ENCODE assay signal across 9 mouse cellular contexts in the genomic region with DNA sequence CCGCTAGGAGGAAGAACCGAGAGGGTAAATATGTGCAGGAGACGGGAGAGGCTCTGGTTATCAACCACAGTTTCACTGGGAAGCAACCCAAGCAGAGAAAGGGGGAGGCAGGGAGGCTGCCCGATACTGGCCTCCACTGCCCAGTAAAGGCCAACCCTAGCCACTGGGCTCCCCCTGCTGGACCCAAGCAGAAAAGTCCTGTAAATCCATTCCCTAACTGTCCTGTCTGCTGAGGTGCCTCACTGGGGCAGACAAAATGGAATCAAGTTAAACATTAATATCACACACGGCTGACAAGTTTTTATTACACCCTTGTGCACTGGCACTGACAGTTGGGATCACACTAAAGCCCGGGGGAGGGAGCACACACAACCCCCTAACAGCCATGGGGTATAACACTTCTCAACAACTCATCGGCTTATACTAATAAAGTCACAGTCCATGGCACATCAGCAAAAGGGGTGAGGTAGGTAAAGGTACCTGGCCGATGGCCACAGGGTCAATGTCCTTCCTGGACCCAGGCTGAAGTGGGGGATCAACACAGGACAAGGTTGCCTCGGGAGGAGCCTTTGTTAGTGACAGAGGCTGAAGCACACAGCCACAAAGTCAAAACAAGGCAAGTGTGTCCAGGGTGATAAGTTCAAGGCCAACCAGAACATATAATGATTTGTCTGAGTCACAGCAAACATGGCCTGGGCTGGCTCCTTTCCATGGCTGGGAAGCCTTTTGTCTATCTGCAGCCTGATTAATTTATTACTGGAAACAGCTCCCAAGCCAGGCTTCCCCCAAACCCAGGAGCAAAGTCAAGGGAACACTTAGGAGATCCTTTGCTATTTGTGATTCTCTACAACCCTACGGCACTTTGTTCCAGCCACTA. TPM values are rescaled to one million over a fixed set of nuclear protein-coding genes. Genes with fewer than 3 reads are reported as not detected.
DNase-seq lines count a peak whose midpoint lies in the region; ATAC-seq and TF ChIP-seq lines count a peak whose summit lies in the region.
"Had no signal": no experiment of that assay in that cellular context is flagged by ENCODE, and none has a peak within 500 bp of the region (broad histone marks: within the 10 kb centered on the region; RNA-seq: fewer than 3 reads in every experiment).

No protein-coding gene starts in this region.

- 40% methylated on average over 10 of the region's 10 CpGs for WGBS in intestine, embryonic 14.5 days
- WGBS in liver, postnatal 0 days (ENCODE audit: insufficient replicate concordance) = 41% methylated on average over 10 of the region's 10 CpGs
- 12% methylated on average over 10 of the region's 10 CpGs for WGBS in small intestine, adult 2 months

- peak; percentile 19; the same call in 1 of the 2 replicates for TF ChIP-seq EP300 in liver, postnatal 0 days (IDR thresholded peaks at IDR 0.05; ENCODE audit: low read depth)

- H3K4me2 ChIP-seq in intestine, embryonic 14.5 days (ENCODE audit: low read length) = no peak overlapping the region
- peak overlapping the region; percentile 31 for H3K4me2 ChIP-seq in liver, postnatal 0 days (ENCODE audit: low read depth, low read length)

- 0 out of 2 replicates have a peak, but pooled peaks cover 6% of the 10 kb centered on the region for H3K36me3 ChIP-seq in intestine, embryonic 14.5 days (ENCODE audit: control insufficient read depth, insufficient read depth, low read length)
- peaks cover 42% of the 10 kb centered on the region for H3K36me3 ChIP-seq in liver, postnatal 0 days (replicated peaks; ENCODE audit: insufficient read depth, low read length)
- H3K36me3 ChIP-seq in small intestine, adult 2 months (ENCODE audit: control insufficient read depth, insufficient read depth, low read length) = peaks cover 56% of the 10 kb centered on the region

- peak; percentile 70 for ATAC-seq in intestine, embryonic 14.5 days (replicated peaks; ENCODE audit: low FRiP score, low TSS enrichment, low read depth)
- peak; percentile 75 for ATAC-seq in liver, postnatal 0 days

- H3K27ac ChIP-seq in embryonic fibroblast, embryonic 13.5 days (ENCODE audit: insufficient read depth, low read length) = no peak overlapping the region
- peak overlapping the region; percentile 77 for H3K27ac ChIP-seq in intestine, embryonic 14.5 days (ENCODE audit: low read depth)
- peak overlapping the region; percentile 90 for H3K27ac ChIP-seq in liver, postnatal 0 days (ENCODE audit: low read depth)
- peak overlapping the region; percentile 99 for H3K27ac ChIP-seq in small intestine, adult 2 months (ENCODE audit: insufficient read depth, low read depth, low read length)
- H3K27ac ChIP-seq: macrophage had no signal

- no peaks in the 10 kb centered on the region for H3K9me3 ChIP-seq in intestine, embryonic 14.5 days (ENCODE audit: control insufficient read depth, low read length)
- no peaks in the 10 kb centered on the region for H3K9me3 ChIP-seq in liver, postnatal 0 days (ENCODE audit: low read length)

- H3K9ac ChIP-seq in intestine, embryonic 14.5 days (ENCODE audit: low read length) = no peak overlapping the region
- H3K9ac ChIP-seq in liver, postnatal 0 days (replicated peaks) = peak overlapping the region; percentile 47

- H3K4me3 ChIP-seq in embryonic fibroblast, embryonic 13.5 days (ENCODE audit: insufficient read depth, low read length) = no peak overlapping the region
- no peak overlapping the region for H3K4me3 ChIP-seq in intestine, embryonic 14.5 days (ENCODE audit: low read depth, low read length)
- H3K4me3 ChIP-seq in liver, postnatal 0 days (ENCODE audit: low read depth, low read length) = no peak overlapping the region
- H3K4me3 ChIP-seq in small intestine, adult 2 months (ENCODE audit: low read depth, low read length) = no peak overlapping the region

- no peak for TF ChIP-seq POLR2A in embryonic fibroblast, embryonic 13.5 days (IDR thresholded peaks at IDR 0.05; ENCODE audit: low read depth, low read length)
- 0 out of 2 replicates have a peak, but pooled peaks have one; percentile 10 for TF ChIP-seq POLR2A in small intestine, adult 2 months (IDR thresholded peaks at IDR 0.05; ENCODE audit: low read depth, low read length)

- DNase-seq in heart, adult 11 months = peak; percentile 96
- DNase-seq in heart, postnatal 25 days (ENCODE audit: low spot score) = no peak
- DNase-seq in NIH3T3 (ENCODE audit: low read depth) = peak; percentile 91
- DNase-seq in intestine, embryonic 14.5 days (ENCODE audit: low spot score) = peak; percentile 73
- peak; percentile 84 for DNase-seq in liver, postnatal 0 days
- no peak for DNase-seq in frontal cortex, postnatal 25 days (ENCODE audit: low spot score in 2 of 2)

- peak; percentile 68 for TF ChIP-seq CTCF in embryonic fibroblast, embryonic 13.5 days (IDR thresholded peaks at IDR 0.05; ENCODE audit: borderline replicate concordance, insufficient read depth, low read length)
- peak; percentile 92 for TF ChIP-seq CTCF in liver, postnatal 0 days (IDR thresholded peaks at IDR 0.05; ENCODE audit: low read depth)
- TF ChIP-seq CTCF in small intestine, adult 2 months (IDR thresholded peaks at IDR 0.05; ENCODE audit: extremely low read depth, insufficient read length, insufficient replicate concordance, low read depth, low read length) = peak; percentile 82

- no peaks in the 10 kb centered on the region for H3K27me3 ChIP-seq in intestine, embryonic 14.5 days (replicated peaks; ENCODE audit: control insufficient read depth, insufficient read depth, low read length)
- no peaks in the 10 kb centered on the region for H3K27me3 ChIP-seq in liver, postnatal 0 days (ENCODE audit: insufficient read depth, low read length)
- H3K27me3 ChIP-seq in small intestine, adult 2 months (ENCODE audit: control insufficient read depth, insufficient read depth, low read length) = no peaks in the 10 kb centered on the region

- intact Hi-C loops in heart, postnatal 25 days (cut with DNase I) = loop anchor here (2.0 kb wide), 1 partner anchor 19 kb away; no protein-coding TSS in a partner anchor

- no peaks in the 10 kb centered on the region for H3K4me1 ChIP-seq in embryonic fibroblast, embryonic 13.5 days (ENCODE audit: control insufficient read depth, insufficient read depth, low read length)
- H3K4me1 ChIP-seq in intestine, embryonic 14.5 days (replicated peaks; ENCODE audit: control insufficient read depth, insufficient read depth, low read length) = peaks cover 3% of the 10 kb centered on the region; the same call in 1 of the 2 replicates
- H3K4me1 ChIP-seq in liver, postnatal 0 days (ENCODE audit: insufficient read depth) = peaks cover 47% of the 10 kb centered on the region
- H3K4me1 ChIP-seq in small intestine, adult 2 months (ENCODE audit: control insufficient read depth, insufficient read depth, insufficient read length, low read length) = peaks cover 39% of the 10 kb centered on the region

RNA-seq across cellular contexts. Expression of a gene that starts 6.0 kb away (rescaled TPM):
- 10 to 100 TPM; 11.3 to 12.9 TPM for total RNA-seq in heart, postnatal 25 days (2021)
- polyA plus RNA-seq in embryonic fibroblast, embryonic 13.5 days (2011; ENCODE audit: insufficient read length, low read depth, missing spikeins) = 6.8 and 8.3 TPM in 2 replicates
- 40.9 and 44.1 TPM in 2 replicates for polyA plus RNA-seq in intestine, embryonic 14.5 days (2014; fragmentation: Nextera tagmentation; extraction: Ambion mirVana)
- 271 and 273 TPM in 2 replicates for polyA plus RNA-seq in liver, postnatal 0 days (2015; fragmentation: Nextera tagmentation; extraction: Ambion mirVana)
- 28.4 and 44.6 TPM in 2 replicates for polyA plus RNA-seq in small intestine, adult 2 months (2012; rRNA removed)

RNA-seq across cellular contexts. Expression of a gene that starts 9.9 kb away (rescaled TPM):
- total RNA-seq in heart, postnatal 25 days (2021) = 1 to 10 TPM; 1.7 to 2.3 TPM
- not detected in 2 replicates for polyA plus RNA-seq in embryonic fibroblast, embryonic 13.5 days (2011; ENCODE audit: insufficient read length, low read depth, missing spikeins)
- 56.8 and 62.5 TPM in 2 replicates for polyA plus RNA-seq in intestine, embryonic 14.5 days (2014; fragmentation: Nextera tagmentation; extraction: Ambion mirVana)
- polyA plus RNA-seq in liver, postnatal 0 days (2015; fragmentation: Nextera tagmentation; extraction: Ambion mirVana) = 10.1 and 13.9 TPM in 2 replicates
- polyA plus RNA-seq in small intestine, adult 2 months (2012; rRNA removed) = 56.6 and 137 TPM in 2 replicates
- polyA plus RNA-seq: macrophage had no signal

RNA-seq across cellular contexts. Expression of a gene that starts 21.5 kb away (rescaled TPM):
- 10 to 100 TPM; 21.6 to 23.2 TPM for total RNA-seq in heart, postnatal 25 days (2021)
- 47.6 and 55.7 TPM in 2 replicates for polyA plus RNA-seq in embryonic fibroblast, embryonic 13.5 days (2011; ENCODE audit: insufficient read length, low read depth, missing spikeins)
- polyA plus RNA-seq in intestine, embryonic 14.5 days (2014; fragmentation: Nextera tagmentation; extraction: Ambion mirVana) = 64.2 and 70.1 TPM in 2 replicates
- 38.3 and 38.4 TPM in 2 replicates for polyA plus RNA-seq in liver, postnatal 0 days (2015; fragmentation: Nextera tagmentation; extraction: Ambion mirVana)
- 23.2 and 33.1 TPM in 2 replicates for polyA plus RNA-seq in small intestine, adult 2 months (2012; rRNA removed)

RNA-seq across cellular contexts. Expression of a gene that starts 45.0 kb away (rescaled TPM):
- 10 to 100 TPM in 1 of 2 experiments, 1 to 10 TPM in 1; 9.8 to 11.6 TPM for total RNA-seq in heart, postnatal 25 days (2021)
- polyA plus RNA-seq in embryonic fibroblast, embryonic 13.5 days (2011; ENCODE audit: insufficient read length, low read depth, missing spikeins) = 11.9 and 12.3 TPM in 2 replicates
- 18.6 and 18.7 TPM in 2 replicates for polyA plus RNA-seq in intestine, embryonic 14.5 days (2014; fragmentation: Nextera tagmentation; extraction: Ambion mirVana)
- 6.8 and 7.1 TPM in 2 replicates for polyA plus RNA-seq in liver, postnatal 0 days (2015; fragmentation: Nextera tagmentation; extraction: Ambion mirVana)
- polyA plus RNA-seq in small intestine, adult 2 months (2012; rRNA removed) = 11.0 and 20.1 TPM in 2 replicates

Comparison
In these comparisons a context has a peak if more than half of its experiments do, and no peak if none do; other contexts are left out.
1. DNase-seq: peak in heart, adult 11 months (single experiment), NIH3T3 (single experiment), intestine, embryonic 14.5 days (single experiment) and liver, postnatal 0 days (single experiment); none in heart, postnatal 25 days (single experiment) and frontal cortex, postnatal 25 days (0 of 2).
2. RNA of a gene that starts 9.9 kb away (polyA plus RNA-seq): 56.6 to 137 TPM in small intestine, adult 2 months, 56.8 to 62.5 TPM in intestine, embryonic 14.5 days and 10.1 to 13.9 TPM in liver, postnatal 0 days; not detected in embryonic fibroblast, embryonic 13.5 days; every median in the first group is over 10 times any median in the second.
3. Peak in every context shown above with its lines, with median percentiles within 50 percentile points of each other: CTCF ChIP-seq.